Mouse (Mus musculus): ENCODE data around the gene Ghrhr. TPM values are rescaled to one million over a fixed set of nuclear protein-coding genes. Genes with fewer than 3 reads are reported as not detected.

Ghrhr gene
- polyA plus RNA-seq (2014; fragmentation: Illumina TruSeq; extraction: RNeasy Lipid Tissue Mini Kit (QIAGEN cat#74804)) = not detected

GRCm38 (mm10) chr6:55376076-55376475 lies at the start of gene Ghrhr:
Gene Ghrhr (plus strand): TSS chr6:55376295.

DNA sequence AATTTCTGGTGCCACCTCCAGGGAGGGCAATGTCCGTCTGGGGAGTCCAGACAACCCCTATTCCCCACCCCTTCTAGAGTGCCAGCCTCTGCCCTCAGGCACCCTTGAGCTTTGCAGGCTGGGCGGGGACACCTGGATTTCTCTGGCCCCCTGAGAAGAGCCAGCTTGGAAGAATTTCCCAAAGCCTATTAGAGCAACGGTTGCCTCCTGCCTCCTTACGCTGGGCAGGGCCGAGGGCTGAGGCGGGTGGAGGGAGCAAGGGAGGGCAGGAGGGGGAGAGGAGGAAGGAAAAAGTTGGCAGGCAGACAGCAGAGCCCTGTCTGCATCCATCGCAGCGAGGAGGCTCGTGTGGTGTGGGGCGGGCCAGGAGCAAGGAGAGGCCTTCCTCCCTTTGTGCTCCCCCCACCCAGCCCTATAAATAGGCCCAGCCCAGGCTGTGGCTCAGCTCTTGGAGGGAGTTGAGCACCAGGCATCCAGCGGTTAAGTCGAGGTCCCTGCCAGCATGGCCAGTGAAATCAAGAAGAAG lies 40.0 kb upstream of the Ghrhr start, which contains the start of gene Aqp1:
TSS of gene Aqp1 (plus strand) at position 444 of the 526 bp plus-strand sequence.

Other genes with a start within 250 kb of the Ghrhr start
- gene Crhr2, start 243.3 kb upstream of the Ghrhr start, polyA plus RNA-seq (2014; fragmentation: Illumina TruSeq; extraction: RNeasy Lipid Tissue Mini Kit (QIAGEN cat#74804)) = not detected
- 4.4 TPM for gene Inmt, start 201.3 kb upstream of the Ghrhr start, polyA plus RNA-seq (2014; fragmentation: Illumina TruSeq; extraction: RNeasy Lipid Tissue Mini Kit (QIAGEN cat#74804))
- gene Mindy4, start 172.9 kb upstream of the Ghrhr start, polyA plus RNA-seq (2014; fragmentation: Illumina TruSeq; extraction: RNeasy Lipid Tissue Mini Kit (QIAGEN cat#74804)) = 5.2 TPM
- 8.2 TPM for gene Aqp1, start 39.9 kb upstream of the Ghrhr start, polyA plus RNA-seq (2014; fragmentation: Illumina TruSeq; extraction: RNeasy Lipid Tissue Mini Kit (QIAGEN cat#74804))
- 2.9 TPM for gene Adcyap1r1, start 75.7 kb downstream of the Ghrhr start, polyA plus RNA-seq (2014; fragmentation: Illumina TruSeq; extraction: RNeasy Lipid Tissue Mini Kit (QIAGEN cat#74804))